Mouse (Mus musculus) liver, embryonic 12.5 days (tissue): Measurements from ENCODE around the gene Abo. TPM values are rescaled to one million over a fixed set of nuclear protein-coding genes. Genes with fewer than 3 reads are reported as not detected.

Experiments used
- ATAC-seq: fragments of 200-750 bp; cut with Nextera tagmentation; 2 replicates; pipeline ENCODE4 v1.8.0; 2017; ENCODE audit warnings: moderate number of reproducible peaks, mild to moderate bottlenecking, moderate library complexity
- H3K27ac ChIP-seq: fragments of 300-500 bp; sonication (generic); 2 replicates; pipeline ENCODE4 v1.5.1; 2016; ENCODE audit warnings: mild to moderate bottlenecking
- H3K27me3 ChIP-seq: fragments of 300-500 bp; sonication (generic); replicated peaks from 2 replicates; pipeline ENCODE4 v1.6.1; 2016; ENCODE audit warnings: mild to moderate bottlenecking, moderate library complexity
- H3K36me3 ChIP-seq: fragments of 300-500 bp; sonication (generic); 2 replicates; pipeline ENCODE4 v1.6.1; 2016; ENCODE audit warnings: mild to moderate bottlenecking, moderate library complexity
- H3K4me1 ChIP-seq: fragments of 300-500 bp; sonication (generic); 2 replicates; pipeline ENCODE4 v1.6.1; 2016
- H3K4me2 ChIP-seq: fragments of 300-500 bp; sonication (generic); 2 replicates; pipeline ENCODE4 v1.6.1; 2016; ENCODE audit warnings: mild to moderate bottlenecking, moderate library complexity
- H3K4me3 ChIP-seq: fragments of 300-500 bp; sonication (generic); 2 replicates; pipeline ENCODE4 v1.5.1; 2016; ENCODE audit warnings: mild to moderate bottlenecking, moderate library complexity
- H3K9ac ChIP-seq: fragments of 300-500 bp; sonication (generic); 2 replicates; pipeline ENCODE4 v1.6.1; 2016; ENCODE audit warnings: mild to moderate bottlenecking, moderate library complexity
- H3K9me3 ChIP-seq: fragments of 300-500 bp; sonication (generic); replicated peaks from 2 replicates; pipeline ENCODE4 v1.6.1; 2016; ENCODE audit warnings: mild to moderate bottlenecking, moderate library complexity
- WGBS: fragments of 180-500 bp; shearing (Covaris S2); methylation state at CpG from one replicate; pipeline ENCODE4 v1.1.7; 2016; ENCODE audit not compliant: insufficient replicate concordance; 5-methylcytosine and 5-hydroxymethylcytosine counted together
- polyA plus RNA-seq: library from polyadenylated mRNA; unstranded; fragments of >200 nt; fragmentation: Nextera tagmentation; extraction: Ambion mirVana; gene quantifications from 2 replicates; pipeline ENCODE4 v1.2.1, GENCODE M21; 2016

Gene Abo
- polyA plus RNA-seq, result not detected in 2 replicates

- peaks cover 10% of the 10 kb centered on the region; the same call in 1 of the 2 replicates for H3K27me3 ChIP-seq
- no peak within 1 kb of the TSS for H3K9ac ChIP-seq
- no peak within 1 kb of the TSS for H3K4me3 ChIP-seq
- H3K4me2 ChIP-seq, result no peak within 1 kb of the TSS
- H3K27ac ChIP-seq, result no peak within 1 kb of the TSS
- ATAC-seq, result no peak
- no peaks in the 10 kb centered on the region for H3K4me1 ChIP-seq
- H3K36me3 ChIP-seq, result no peaks in the 10 kb centered on the region
- H3K9me3 ChIP-seq, result no peaks in the 10 kb centered on the region
- WGBS, result 35% methylated on average over 3 of the region's 3 CpGs
These were observed at the start of gene Abo for GRCm38 (mm10) chr2:26864879-26865278. Abo (minus strand) TSS chr2:26864979.

GRCm38 (mm10) chr2:26914148-26914941, 49.6 kb upstream of the Abo start:
- H3K36me3 ChIP-seq, result peaks cover 61% of the 10 kb centered on the region
- peak overlapping the region; percentile 82 for H3K4me3 ChIP-seq
- 45% methylated on average over 8 of the region's 8 CpGs for WGBS
- H3K9me3 ChIP-seq, result no peaks in the 10 kb centered on the region
- H3K9ac ChIP-seq, result peak overlapping the region; percentile 86; the same call in 1 of the 2 replicates
- no peak for ATAC-seq
- H3K27me3 ChIP-seq, result no peaks in the 10 kb centered on the region
- H3K4me1 ChIP-seq, result peaks cover 71% of the 10 kb centered on the region
- peak overlapping the region; percentile 95 for H3K4me2 ChIP-seq
- peak overlapping the region; percentile 82 for H3K27ac ChIP-seq

GRCm38 (mm10) chr2:26913416-26914147, 48.8 kb upstream of the Abo start:
- Histone ChIP-seq H3K27me3 (no peaks in the 10 kb centered on the region), H3K9me3 (no peaks in the 10 kb centered on the region), H3K27ac (peak overlapping the region; percentile 82), H3K9ac (peak overlapping the region; percentile 31; the same call in 1 of the 2 replicates), H3K4me2 (peak overlapping the region; percentile 95), H3K36me3 (peaks cover 56% of the 10 kb centered on the region), H3K4me1 (peaks cover 76% of the 10 kb centered on the region), H3K4me3 (peak overlapping the region; percentile 76)
- 40% methylated on average over 17 of the region's 17 CpGs for WGBS
- ATAC-seq, result no peak

- H3K27ac ChIP-seq, result peak overlapping the region; percentile 88
- 48% methylated on average over 5 of the region's 5 CpGs for WGBS
- ATAC-seq, result no peak
- peak overlapping the region; percentile 95 for H3K4me2 ChIP-seq
- peaks cover 76% of the 10 kb centered on the region for H3K4me1 ChIP-seq
- no peaks in the 10 kb centered on the region for H3K27me3 ChIP-seq
- peak overlapping the region; percentile 76 for H3K4me3 ChIP-seq
- H3K9me3 ChIP-seq, result no peaks in the 10 kb centered on the region
- H3K9ac ChIP-seq, result peak overlapping the region; percentile 91
- peaks cover 56% of the 10 kb centered on the region for H3K36me3 ChIP-seq
These were observed 47.5 kb upstream of the Abo start for GRCm38 (mm10) chr2:26912253-26912770.

- H3K9me3 ChIP-seq, result no peaks in the 10 kb centered on the region
- H3K27ac ChIP-seq, result peak overlapping the region; percentile 88
- peak overlapping the region; percentile 76 for H3K4me3 ChIP-seq
- under 1% methylated on average over 37 of the region's 37 CpGs for WGBS
- H3K27me3 ChIP-seq, result no peaks in the 10 kb centered on the region
- peaks cover 66% of the 10 kb centered on the region for H3K36me3 ChIP-seq
- peak overlapping the region; percentile 91 for H3K9ac ChIP-seq
- H3K4me1 ChIP-seq, result peaks cover 68% of the 10 kb centered on the region
- H3K4me2 ChIP-seq, result peak overlapping the region; percentile 95
- peak; percentile 23 for ATAC-seq
These were observed 46.4 kb upstream of the Abo start for GRCm38 (mm10) chr2:26910994-26911765.

GRCm38 (mm10) chr2:26910124-26910993, 45.6 kb upstream of the Abo start, which contains the start of the genes Med22 and Rpl7a:
Med22 (minus strand) TSS chr2:26910677.
Rpl7a (plus strand) TSS chr2:26910764.
- WGBS, result under 1% methylated on average over 74 of the region's 74 CpGs
- Histone ChIP-seq H3K9ac (peak within 1 kb of the TSS; percentile 91), H3K27me3 (no peaks in the 10 kb centered on the region), H3K9me3 (no peaks in the 10 kb centered on the region), H3K27ac (peak within 1 kb of the TSS; percentile 88), H3K36me3 (peaks cover 74% of the 10 kb centered on the region), H3K4me1 (peaks cover 64% of the 10 kb centered on the region), H3K4me2 (peak within 1 kb of the TSS; percentile 95), H3K4me3 (peak within 1 kb of the TSS; percentile 76)
- ATAC-seq, result peak; percentile 89

- H3K4me1 ChIP-seq, result peaks cover 57% of the 10 kb centered on the region
- ATAC-seq, result no peak
- no peaks in the 10 kb centered on the region for H3K27me3 ChIP-seq
- peaks cover 78% of the 10 kb centered on the region for H3K36me3 ChIP-seq
- no peaks in the 10 kb centered on the region for H3K9me3 ChIP-seq
- H3K27ac ChIP-seq, result peak overlapping the region; percentile 88
- H3K9ac ChIP-seq, result peak overlapping the region; percentile 91
- peak overlapping the region; percentile 95 for H3K4me2 ChIP-seq
- peak overlapping the region; percentile 76 for H3K4me3 ChIP-seq
These were observed 44.6 kb upstream of the Abo start for GRCm38 (mm10) chr2:26909387-26909784.

- H3K27ac ChIP-seq, result no peak overlapping the region
- no peak for ATAC-seq
These were observed 44.1 kb upstream of the Abo start for GRCm38 (mm10) chr2:26908710-26909386.

GRCm38 (mm10) chr2:26907109-26907508, 42.3 kb upstream of the Abo start:
- Histone ChIP-seq H3K9ac (0 out of 2 replicates have a peak overlapping the region, but pooled peaks have one; percentile 14), H3K4me2 (no peak overlapping the region), H3K27me3 (no peaks in the 10 kb centered on the region), H3K4me3 (no peak overlapping the region), H3K27ac (no peak overlapping the region), H3K4me1 (peaks cover 48% of the 10 kb centered on the region), H3K36me3 (peaks cover 59% of the 10 kb centered on the region), H3K9me3 (no peaks in the 10 kb centered on the region)
- ATAC-seq, result no peak
- 57% methylated on average over 4 of the region's 4 CpGs for WGBS

More at GRCm38 (mm10) chr2:26908710-26909386, 44.1 kb upstream of the Abo start:
- no peaks in the 10 kb centered on the region for H3K9me3 ChIP-seq
- H3K4me1 ChIP-seq, result peaks cover 57% of the 10 kb centered on the region
- H3K4me3 ChIP-seq, result peak overlapping the region; percentile 76
- H3K27me3 ChIP-seq, result no peaks in the 10 kb centered on the region
- peak overlapping the region; percentile 95 for H3K4me2 ChIP-seq
- H3K9ac ChIP-seq, result peak overlapping the region; percentile 91
- 54% methylated on average over 18 of the region's 18 CpGs for WGBS
- H3K36me3 ChIP-seq, result peaks cover 77% of the 10 kb centered on the region

GRCm38 (mm10) chr2:26906431-26906830, 41.7 kb upstream of the Abo start:
- H3K4me2 ChIP-seq, result no peak overlapping the region
- H3K27ac ChIP-seq, result no peak overlapping the region
- 88% methylated on average over 3 of the region's 3 CpGs for WGBS
- H3K36me3 ChIP-seq, result peaks cover 55% of the 10 kb centered on the region
- H3K27me3 ChIP-seq, result no peaks in the 10 kb centered on the region
- H3K4me1 ChIP-seq, result peaks cover 49% of the 10 kb centered on the region
- H3K9ac ChIP-seq, result no peak overlapping the region
- no peaks in the 10 kb centered on the region for H3K9me3 ChIP-seq
- ATAC-seq, result no peak
- H3K4me3 ChIP-seq, result no peak overlapping the region
